Mouse (Mus musculus): ENCODE measurements around the gene Prr5. TPM values are rescaled to one million over a fixed set of nuclear protein-coding genes. Genes with fewer than 3 reads are reported as not detected.

Gene Prr5
- polyA plus RNA-seq, 1 experiment from 2014 or later = 12.6 TPM

GRCm38 (mm10) chr15:84658655-84659054 lies 10.8 kb upstream of the Prr5 start:
- no peaks in the 10 kb centered on the region for H3K36me3 ChIP-seq
- H3K27ac ChIP-seq = no peak overlapping the region
- WGBS (ENCODE audit: insufficient replicate concordance) = 71% methylated on average over 5 of the region's 5 CpGs
- peaks cover 10% of the 10 kb centered on the region for H3K4me1 ChIP-seq
- H3K27me3 ChIP-seq (replicated peaks) = peaks cover 48% of the 10 kb centered on the region
- no peak overlapping the region for H3K9ac ChIP-seq
- H3K4me2 ChIP-seq = no peak overlapping the region
- no peak for ATAC-seq
- H3K4me3 ChIP-seq = no peak overlapping the region
- no peaks in the 10 kb centered on the region for H3K9me3 ChIP-seq (replicated peaks)

GRCm38 (mm10) chr15:84659856-84660255 lies 9.6 kb upstream of the Prr5 start:
- no peak for ATAC-seq
- 69% methylated on average over 5 of the region's 5 CpGs for WGBS (ENCODE audit: insufficient replicate concordance)
- no peaks in the 10 kb centered on the region for H3K9me3 ChIP-seq (replicated peaks)

GRCm38 (mm10) chr15:84661274-84661673 lies 8.1 kb upstream of the Prr5 start:
- Histone ChIP-seq H3K27ac (no peak overlapping the region), H3K36me3 (no peaks in the 10 kb centered on the region), H3K4me2 (no peak overlapping the region), H3K4me1 (peaks cover 14% of the 10 kb centered on the region), H3K9ac (no peak overlapping the region), H3K9me3 (replicated peaks) (no peaks in the 10 kb centered on the region), H3K4me3 (no peak overlapping the region), H3K27me3 (replicated peaks) (peaks cover 56% of the 10 kb centered on the region)
- WGBS (ENCODE audit: insufficient replicate concordance) = 87% methylated on average over 5 of the region's 5 CpGs
- ATAC-seq = no peak

More at GRCm38 (mm10) chr15:84659856-84660255, 9.6 kb upstream of the Prr5 start:
- Histone ChIP-seq H3K9ac (no peak overlapping the region), H3K27ac (no peak overlapping the region), H3K4me3 (no peak overlapping the region), H3K4me1 (peaks cover 11% of the 10 kb centered on the region), H3K36me3 (no peaks in the 10 kb centered on the region), H3K4me2 (no peak overlapping the region), H3K27me3 (replicated peaks) (peaks cover 51% of the 10 kb centered on the region)

GRCm38 (mm10) chr15:84662952-84663684 lies 6.3 kb upstream of the Prr5 start:
- under 1% methylated on average over 53 of the region's 56 CpGs for WGBS (ENCODE audit: insufficient replicate concordance)
- Histone ChIP-seq H3K9ac (peak overlapping the region; percentile 35), H3K9me3 (replicated peaks) (no peaks in the 10 kb centered on the region), H3K4me3 (peak overlapping the region; percentile 52), H3K4me2 (peak overlapping the region; percentile 77), H3K27ac (no peak overlapping the region), H3K36me3 (no peaks in the 10 kb centered on the region), H3K4me1 (peaks cover 14% of the 10 kb centered on the region), H3K27me3 (replicated peaks) (peaks cover 59% of the 10 kb centered on the region)
- ATAC-seq = peak; percentile 78

- 57% methylated on average over 10 of the region's 10 CpGs for WGBS (ENCODE audit: insufficient replicate concordance)
- Histone ChIP-seq H3K4me3 (peak overlapping the region; percentile 52), H3K4me1 (peaks cover 17% of the 10 kb centered on the region), H3K9ac (no peak overlapping the region), H3K4me2 (peak overlapping the region; percentile 77), H3K27me3 (replicated peaks) (peaks cover 59% of the 10 kb centered on the region), H3K36me3 (no peaks in the 10 kb centered on the region), H3K9me3 (replicated peaks) (no peaks in the 10 kb centered on the region), H3K27ac (no peak overlapping the region)
- ATAC-seq = no peak
Observed at GRCm38 (mm10) chr15:84663685-84664060, 5.7 kb upstream of the Prr5 start.

GRCm38 (mm10) chr15:84664542-84665460 lies 4.6 kb upstream of the Prr5 start:
- Histone ChIP-seq H3K27me3 (replicated peaks) (peaks cover 59% of the 10 kb centered on the region), H3K36me3 (no peaks in the 10 kb centered on the region), H3K9ac (no peak overlapping the region), H3K4me3 (no peak overlapping the region), H3K4me2 (no peak overlapping the region), H3K9me3 (replicated peaks) (no peaks in the 10 kb centered on the region), H3K4me1 (peaks cover 27% of the 10 kb centered on the region), H3K27ac (no peak overlapping the region)
- ATAC-seq = no peak
- WGBS (ENCODE audit: insufficient replicate concordance) = 34% methylated on average over 16 of the region's 16 CpGs

- Histone ChIP-seq H3K27ac (no peak overlapping the region), H3K9ac (no peak overlapping the region), H3K27me3 (replicated peaks) (peaks cover 54% of the 10 kb centered on the region), H3K4me1 (peaks cover 31% of the 10 kb centered on the region), H3K36me3 (no peaks in the 10 kb centered on the region), H3K4me2 (no peak overlapping the region), H3K4me3 (no peak overlapping the region), H3K9me3 (replicated peaks) (no peaks in the 10 kb centered on the region)
- ATAC-seq = no peak
- WGBS (ENCODE audit: insufficient replicate concordance) = 43% methylated on average over 9 of the region's 9 CpGs
Observed at GRCm38 (mm10) chr15:84665662-84666061, 3.8 kb upstream of the Prr5 start.

GRCm38 (mm10) chr15:84666065-84666464 lies 3.4 kb upstream of the Prr5 start:
- H3K4me3 ChIP-seq = no peak overlapping the region
- no peak overlapping the region for H3K4me2 ChIP-seq
- H3K9me3 ChIP-seq (replicated peaks) = no peaks in the 10 kb centered on the region
- ATAC-seq = no peak
- WGBS (ENCODE audit: insufficient replicate concordance) = 51% methylated on average over 4 of the region's 4 CpGs
- no peak overlapping the region for H3K27ac ChIP-seq
- H3K4me1 ChIP-seq = peaks cover 31% of the 10 kb centered on the region
- H3K9ac ChIP-seq = no peak overlapping the region
- peaks cover 54% of the 10 kb centered on the region for H3K27me3 ChIP-seq (replicated peaks)
- no peaks in the 10 kb centered on the region for H3K36me3 ChIP-seq

GRCm38 (mm10) chr15:84667601-84668000 lies 1.8 kb upstream of the Prr5 start:
- no peak overlapping the region for H3K9ac ChIP-seq
- no peak overlapping the region for H3K4me2 ChIP-seq
- H3K27ac ChIP-seq = no peak overlapping the region
- H3K27me3 ChIP-seq (replicated peaks) = peaks cover 43% of the 10 kb centered on the region
- H3K4me1 ChIP-seq = peaks cover 39% of the 10 kb centered on the region
- no peaks in the 10 kb centered on the region for H3K36me3 ChIP-seq
- WGBS (ENCODE audit: insufficient replicate concordance) = 67% methylated on average over 6 of the region's 6 CpGs
- no peaks in the 10 kb centered on the region for H3K9me3 ChIP-seq (replicated peaks)
- H3K4me3 ChIP-seq = no peak overlapping the region
- ATAC-seq = no peak

- Histone ChIP-seq H3K27me3 (replicated peaks) (peaks cover 19% of the 10 kb centered on the region), H3K27ac (no peak overlapping the region), H3K4me1 (peaks cover 33% of the 10 kb centered on the region), H3K9me3 (replicated peaks) (no peaks in the 10 kb centered on the region), H3K36me3 (no peaks in the 10 kb centered on the region), H3K4me3 (no peak overlapping the region), H3K9ac (no peak overlapping the region), H3K4me2 (no peak overlapping the region)
- no peak for ATAC-seq
- WGBS (ENCODE audit: insufficient replicate concordance) = 72% methylated on average over 23 of the region's 23 CpGs
Observed at GRCm38 (mm10) chr15:84669771-84670656, 594 bp downstream of the Prr5 start.

- H3K4me3 ChIP-seq = no peak overlapping the region
- WGBS (ENCODE audit: insufficient replicate concordance) = 66% methylated on average over 4 of the region's 4 CpGs
Observed at GRCm38 (mm10) chr15:84670657-84671055, 1.2 kb downstream of the Prr5 start.

More at GRCm38 (mm10) chr15:84670657-84671055, 1.2 kb downstream of the Prr5 start:
- H3K36me3 ChIP-seq = no peaks in the 10 kb centered on the region
- no peak overlapping the region for H3K27ac ChIP-seq
- peaks cover 13% of the 10 kb centered on the region for H3K27me3 ChIP-seq (replicated peaks)
- peaks cover 33% of the 10 kb centered on the region for H3K4me1 ChIP-seq
- no peak overlapping the region for H3K9ac ChIP-seq
- no peak overlapping the region for H3K4me2 ChIP-seq
- no peak for ATAC-seq
- no peaks in the 10 kb centered on the region for H3K9me3 ChIP-seq (replicated peaks)
